Mouse (Mus musculus) spleen, adult 2 months (tissue): ENCODE data around the gene Cfap157. TPM values are rescaled to one million over a fixed set of nuclear protein-coding genes. Genes with fewer than 3 reads are reported as not detected.

Source experiments
- DNase-seq, 2 experiments: peaks; one replicate each; pipeline versions ENCODE4 v3.0.0 to v3.0.0-alpha.2; 2012 to 2021; ENCODE audit warnings: low spot score in 2 of 2, low read depth in 1 of 2
- H3K27ac ChIP-seq: fragments of 200-500 bp; 2 replicates; pipeline ENCODE4 v1.5.1; 2012; ENCODE audit warnings: low read length, inconsistent platforms; ENCODE audit not compliant: insufficient read depth
- H3K27me3 ChIP-seq: fragments of 200-500 bp; 2 replicates; pipeline ENCODE4 v1.6.1; 2012; ENCODE audit warnings: mild to moderate bottlenecking, moderate library complexity, low read length, inconsistent platforms; ENCODE audit not compliant: control insufficient read depth, insufficient read depth
- H3K36me3 ChIP-seq: fragments of 200-500 bp; 2 replicates; pipeline ENCODE4 v1.6.1; 2012; ENCODE audit warnings: mild to moderate bottlenecking, low read length, inconsistent platforms; ENCODE audit not compliant: control insufficient read depth, insufficient read depth
- H3K4me1 ChIP-seq: fragments of 200-500 bp; 2 replicates; pipeline ENCODE4 v1.6.1; 2011; ENCODE audit warnings: inconsistent platforms; ENCODE audit not compliant: control insufficient read depth, insufficient read depth, insufficient read length
- H3K4me3 ChIP-seq: fragments of 200-500 bp; 2 replicates; pipeline ENCODE4 v1.5.1; 2011; ENCODE audit warnings: mild to moderate bottlenecking, inconsistent platforms; ENCODE audit not compliant: insufficient read depth, insufficient read length; ENCODE audit errors: extremely low read depth
- CTCF ChIP-seq: fragments of 200-500 bp; IDR thresholded peaks from 2 replicates; pipeline ENCODE4 v1.5.1; 2011; ENCODE audit warnings: mild to moderate bottlenecking, inconsistent platforms; ENCODE audit not compliant: insufficient read depth, insufficient read length, insufficient replicate concordance; ENCODE audit errors: extremely low read depth
- POLR2A ChIP-seq: fragments of 200-500 bp; IDR thresholded peaks from 2 replicates; pipeline ENCODE4 v1.6.1; 2011; ENCODE audit warnings: low read depth, low read length, inconsistent platforms
- WGBS: fragments of 180-500 bp; shearing (Covaris S2); methylation state at CpG from one replicate; pipeline ENCODE4 v1.1.7; 2018; 5-methylcytosine and 5-hydroxymethylcytosine counted together
- polyA plus RNA-seq: library from polyadenylated mRNA; depleted of rRNA; stranded (reverse); fragments of >200 nt; gene quantifications from 2 replicates; pipeline ENCODE4 v1.2.3, GENCODE M21; 2012; rRNA removed

Gene Cfap157
- polyA plus RNA-seq = not detected in 2 replicates

DNA sequence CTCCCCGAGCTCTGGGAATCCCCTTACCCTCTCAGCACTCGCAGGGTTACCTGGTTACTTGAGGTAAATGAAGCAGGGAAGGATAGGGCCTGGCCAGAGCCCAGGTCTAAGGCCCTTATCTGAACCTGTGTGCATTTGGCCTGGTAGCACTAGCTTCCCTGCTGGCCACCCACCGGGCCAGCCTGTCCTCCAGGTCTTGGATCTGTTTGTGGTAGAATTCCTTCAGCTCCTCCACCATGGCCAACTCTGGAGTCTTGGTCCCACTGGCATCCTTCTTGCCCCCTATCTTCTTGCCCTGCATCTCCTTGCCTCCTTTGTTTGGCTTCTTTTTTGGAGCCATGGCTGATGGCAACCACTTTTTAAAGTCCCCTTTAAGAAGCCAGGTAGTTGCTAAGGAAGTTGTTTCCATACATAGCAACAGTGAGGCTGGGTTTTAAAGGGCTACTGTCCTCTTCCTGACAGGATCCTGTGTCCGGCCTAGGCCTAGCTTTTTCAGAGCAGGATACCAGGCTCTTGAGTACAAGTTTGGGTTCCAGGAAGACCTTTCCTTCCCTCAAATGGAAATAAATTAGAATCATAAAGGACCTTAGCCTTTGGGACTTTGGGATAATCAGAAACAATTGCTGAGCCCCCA lies at the start of gene Cfap157:
Gene Cfap157, minus strand, starts transcription at position 381 of the 634 bp plus-strand sequence.
- TF ChIP-seq CTCF (no peak), POLR2A (no peak)
- Histone ChIP-seq H3K27me3 (no peaks in the 10 kb centered on the region), H3K36me3 (no peaks in the 10 kb centered on the region), H3K27ac (no peak within 1 kb of the TSS), H3K4me3 (no peak within 1 kb of the TSS), H3K4me1 (no peaks in the 10 kb centered on the region; the same call in 1 of the 2 replicates)
- DNase-seq = no peak
- 79% methylated on average over 4 of the region's 4 CpGs for WGBS

DNA sequence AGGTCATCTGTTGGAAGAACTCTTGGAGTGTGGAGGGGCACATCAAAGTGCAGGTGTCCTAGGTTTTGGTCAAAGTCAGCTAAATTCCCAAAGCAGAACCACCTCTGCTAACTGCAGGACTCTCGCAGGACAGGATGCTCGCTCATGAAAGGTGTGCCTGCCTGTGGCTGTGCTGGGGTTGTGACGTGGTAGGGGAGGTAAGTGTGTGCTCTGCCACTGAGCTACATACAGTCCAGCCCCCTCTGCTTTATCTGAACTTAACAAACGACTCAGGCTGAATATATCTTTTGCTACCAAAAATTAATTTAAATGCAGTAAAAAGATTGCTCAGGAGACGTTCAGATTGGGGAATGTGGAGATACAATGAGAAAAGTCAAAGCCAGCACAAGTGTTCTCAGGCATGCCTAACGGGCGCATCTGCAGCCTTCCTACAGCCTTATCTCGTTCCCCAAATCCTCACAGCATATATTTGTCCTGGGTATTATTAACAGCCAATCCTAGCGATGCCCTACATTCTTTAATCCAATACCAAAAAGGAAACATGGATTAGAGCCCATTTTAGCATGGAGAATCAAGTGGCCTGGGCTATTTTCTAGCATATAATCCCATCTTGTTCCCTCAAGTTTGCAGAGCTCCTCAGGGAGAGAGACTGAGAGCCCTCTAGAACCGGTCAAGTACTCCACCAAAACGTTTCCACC lies 44.9 kb upstream of the Cfap157 start:
- Histone ChIP-seq H3K27me3 (no peaks in the 10 kb centered on the region), H3K27ac (no peak overlapping the region), H3K4me1 (peaks cover 4% of the 10 kb centered on the region; the same call in 1 of the 2 replicates), H3K4me3 (no peak overlapping the region), H3K36me3 (no peaks in the 10 kb centered on the region)
- WGBS = 75% methylated on average over 11 of the region's 11 CpGs
- TF ChIP-seq POLR2A = no peak
- TF ChIP-seq CTCF = no peak
- no peak for DNase-seq

DNA sequence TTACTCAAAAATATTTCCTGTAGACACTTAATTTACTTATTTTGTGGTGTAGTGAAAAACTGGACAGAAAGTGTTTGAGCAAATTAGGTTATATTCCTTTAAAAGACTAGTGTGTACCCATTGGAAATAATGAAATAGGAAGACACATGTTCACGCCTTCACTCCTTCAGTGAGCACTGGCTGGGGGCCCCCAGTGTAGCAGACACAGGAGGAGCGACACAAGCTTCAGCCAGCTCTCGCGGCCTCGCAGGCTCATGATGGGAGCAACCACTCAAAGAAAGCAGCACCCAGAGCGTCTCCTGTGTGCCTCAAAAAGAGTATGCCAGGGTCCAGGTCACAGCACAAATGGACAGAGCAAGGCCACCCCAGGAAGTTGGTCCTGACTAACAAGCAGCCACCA lies 41.6 kb upstream of the Cfap157 start:
- no peak for DNase-seq
- 83% methylated on average over 6 of the region's 6 CpGs for WGBS
- H3K36me3 ChIP-seq = no peaks in the 10 kb centered on the region
- no peak overlapping the region for H3K27ac ChIP-seq
- H3K4me1 ChIP-seq = peaks cover 12% of the 10 kb centered on the region; the same call in 1 of the 2 replicates
- no peaks in the 10 kb centered on the region for H3K27me3 ChIP-seq
- no peak overlapping the region for H3K4me3 ChIP-seq
- TF ChIP-seq POLR2A (no peak), CTCF (no peak)

DNA sequence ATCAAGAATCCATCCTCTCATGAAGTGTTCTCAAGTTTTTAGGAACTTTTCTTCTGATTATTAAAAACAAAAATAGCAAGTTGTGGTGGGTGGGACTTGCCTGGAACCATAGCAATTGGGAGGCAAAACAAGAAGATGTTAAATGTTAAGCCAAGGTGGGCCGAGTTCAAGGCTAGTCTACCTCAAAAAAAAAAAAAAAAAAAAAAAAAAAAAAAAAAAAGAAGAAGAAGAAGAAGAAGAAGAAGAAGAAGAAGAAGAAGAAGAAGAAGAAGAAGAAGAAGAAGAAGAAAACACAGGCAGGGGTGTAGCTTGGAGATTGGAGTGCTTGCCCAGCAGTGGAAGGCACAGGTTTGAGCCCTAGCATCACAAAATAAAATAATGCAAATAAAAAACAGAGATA lies 40.5 kb upstream of the Cfap157 start:
- H3K36me3 ChIP-seq = no peaks in the 10 kb centered on the region
- no peak overlapping the region for H3K4me3 ChIP-seq
- DNase-seq = no peak
- no peak for TF ChIP-seq CTCF
- TF ChIP-seq POLR2A = no peak
- 65% methylated on average over 1 of the region's 1 CpGs for WGBS
- H3K27ac ChIP-seq = no peak overlapping the region
- H3K27me3 ChIP-seq = no peaks in the 10 kb centered on the region
- peaks cover 12% of the 10 kb centered on the region; the same call in 1 of the 2 replicates for H3K4me1 ChIP-seq

DNA sequence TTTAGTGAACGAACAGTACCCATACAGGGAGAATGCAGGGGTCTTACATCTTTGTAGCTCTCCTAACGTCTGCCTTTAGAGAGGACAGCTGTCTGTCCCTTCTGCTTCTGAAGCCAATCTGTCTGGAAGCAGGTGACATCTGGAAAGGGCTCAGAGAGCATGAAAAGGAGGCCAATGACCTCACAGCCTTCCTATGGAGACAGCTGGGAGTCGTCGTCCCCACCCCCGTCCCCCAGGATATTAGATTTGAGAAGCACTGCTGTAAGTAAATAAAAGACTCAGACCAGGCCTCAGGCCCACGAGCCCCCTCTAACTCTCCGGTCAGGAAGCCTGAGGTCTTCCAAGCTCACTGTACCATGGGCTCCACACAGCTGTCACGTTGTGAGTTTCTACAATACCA lies 40.0 kb upstream of the Cfap157 start:
- TF ChIP-seq CTCF (no peak), POLR2A (no peak)
- Histone ChIP-seq H3K27ac (peak overlapping the region; percentile 43), H3K36me3 (no peaks in the 10 kb centered on the region), H3K27me3 (no peaks in the 10 kb centered on the region), H3K4me3 (no peak overlapping the region), H3K4me1 (peaks cover 12% of the 10 kb centered on the region; the same call in 1 of the 2 replicates)
- no peak for DNase-seq
- 51% methylated on average over 8 of the region's 8 CpGs for WGBS

DNA sequence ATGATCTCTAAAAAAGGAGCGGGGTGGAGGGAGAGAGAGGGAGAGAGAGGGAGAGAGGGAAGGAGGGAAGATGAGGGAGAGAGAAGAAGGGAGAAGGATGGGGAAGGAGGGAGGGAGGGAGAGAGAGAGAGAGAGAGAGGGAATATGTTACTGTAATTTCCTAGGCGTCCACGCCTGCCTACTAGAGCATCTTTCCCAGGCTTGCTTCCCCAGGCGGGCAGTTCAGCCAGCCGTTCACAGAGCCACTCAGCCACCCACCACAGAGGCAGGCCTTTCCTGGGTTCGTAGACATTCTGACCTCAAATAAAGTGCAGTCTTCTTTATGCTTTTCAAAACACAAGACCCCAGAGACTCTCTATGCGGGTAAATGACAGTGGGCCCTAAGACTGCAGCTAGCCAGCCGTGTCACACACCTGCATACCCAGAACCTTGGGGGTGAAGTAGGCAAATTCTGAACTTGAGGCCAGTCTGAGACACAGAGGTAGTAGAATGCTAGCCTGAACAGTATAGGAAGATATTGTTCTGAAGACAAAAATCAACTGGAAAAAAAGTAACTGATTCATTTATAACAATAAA lies 39.4 kb upstream of the Cfap157 start:
- 52% methylated on average over 8 of the region's 8 CpGs for WGBS
- peak in 1 of 2 experiments; percentile 15 for DNase-seq
- Histone ChIP-seq H3K4me3 (no peak overlapping the region), H3K36me3 (no peaks in the 10 kb centered on the region), H3K27ac (0 out of 2 replicates have a peak overlapping the region, but pooled peaks have one; percentile 35), H3K4me1 (peaks cover 12% of the 10 kb centered on the region; the same call in 1 of the 2 replicates), H3K27me3 (no peaks in the 10 kb centered on the region)
- TF ChIP-seq CTCF (no peak), POLR2A (no peak)

DNA sequence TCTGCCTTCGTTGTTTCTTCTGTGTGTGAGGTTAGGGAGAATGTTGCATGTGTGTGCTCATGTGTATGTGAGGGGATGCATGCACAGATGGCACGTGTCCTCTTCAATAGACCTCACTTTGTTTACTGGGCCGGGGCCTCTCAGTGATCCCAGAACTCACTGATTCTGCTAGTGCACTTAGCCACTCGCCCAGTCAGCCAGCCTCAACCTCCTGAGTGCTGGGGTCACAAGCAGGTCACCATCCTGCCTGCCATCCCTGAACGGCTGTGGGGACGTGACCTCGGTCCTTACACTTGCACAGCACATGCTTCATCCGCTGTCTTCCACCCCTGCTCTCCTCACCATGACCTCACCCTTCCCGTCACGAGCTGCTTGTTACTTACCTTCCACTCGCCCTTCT lies 38.9 kb upstream of the Cfap157 start:
- H3K4me1 ChIP-seq = peaks cover 12% of the 10 kb centered on the region; the same call in 1 of the 2 replicates
- H3K27ac ChIP-seq = no peak overlapping the region
- H3K27me3 ChIP-seq = no peaks in the 10 kb centered on the region
- H3K4me3 ChIP-seq = no peak overlapping the region
- no peak for DNase-seq
- WGBS = 60% methylated on average over 11 of the region's 11 CpGs
- TF ChIP-seq CTCF (no peak), POLR2A (no peak)
- H3K36me3 ChIP-seq = no peaks in the 10 kb centered on the region
